Mouse (Mus musculus): ENCODE data around the gene Ccdc15. TPM values are rescaled to one million over a fixed set of nuclear protein-coding genes. Genes with fewer than 3 reads are reported as not detected.
"Not testable (repeated sequence)": the region's sequence is repeated elsewhere in the genome, so short reads cannot be mapped to it uniquely, and the experiment has no call there.

Gene Ccdc15
- total RNA-seq, 2 experiments from 2014 or later = 3.1 to 4.0 TPM

GRCm38 (mm10) chr9:37354485-37354884, 6.3 kb upstream of the Ccdc15 start:
- no peak for DNase-seq (ENCODE audit: low spot score in 2 of 2)

GRCm38 (mm10) chr9:37351266-37351665, 3.0 kb upstream of the Ccdc15 start:
- no peak for DNase-seq (ENCODE audit: low spot score in 2 of 2)

GRCm38 (mm10) chr9:37349050-37349449, 818 bp upstream of the Ccdc15 start:
- no peak for DNase-seq (ENCODE audit: low spot score in 2 of 2)

GRCm38 (mm10) chr9:37347184-37347987, 846 bp downstream of the Ccdc15 start:
- DNase-seq (ENCODE audit: low spot score in 2 of 2) = peak in 1 of 2 experiments; percentile 19

- no peak for DNase-seq (ENCODE audit: low spot score in 2 of 2)
Observed at GRCm38 (mm10) chr9:37345406-37345805, 2.8 kb downstream of the Ccdc15 start.

- DNase-seq (ENCODE audit: low spot score in 2 of 2) = no peak
Observed at GRCm38 (mm10) chr9:37329456-37329855, 18.8 kb downstream of the Ccdc15 start.

GRCm38 (mm10) chr9:37301720-37302119, 46.5 kb downstream of the Ccdc15 start:
- DNase-seq (ENCODE audit: low spot score in 2 of 2) = no peak

GRCm38 (mm10) chr9:37300501-37300900, 47.7 kb downstream of the Ccdc15 start:
- not testable (repeated sequence) for DNase-seq (ENCODE audit: low spot score in 2 of 2)

- DNase-seq (ENCODE audit: low spot score in 2 of 2) = no peak
Observed at GRCm38 (mm10) chr9:37295586-37295985, 52.6 kb downstream of the Ccdc15 start.

GRCm38 (mm10) chr9:37266622-37267021, 81.6 kb downstream of the Ccdc15 start:
- DNase-seq (ENCODE audit: low spot score in 2 of 2) = no peak

- peak; percentile 58 to 65 for DNase-seq (ENCODE audit: low spot score in 2 of 2)
Observed at GRCm38 (mm10) chr9:37255889-37256225, 92.4 kb downstream of the Ccdc15 start.

GRCm38 (mm10) chr9:37255149-37255888, 92.9 kb downstream of the Ccdc15 start, which contains the start of gene Slc37a2:
TSS of gene Slc37a2 (minus strand) at chr9:37255738.
- DNase-seq (ENCODE audit: low spot score in 2 of 2) = peak; percentile 53 to 73

GRCm38 (mm10) chr9:37254531-37255110, 93.6 kb downstream of the Ccdc15 start:
- no peak for DNase-seq (ENCODE audit: low spot score in 2 of 2)

- DNase-seq (ENCODE audit: low spot score in 2 of 2) = no peak
Observed at GRCm38 (mm10) chr9:37250631-37251030, 97.6 kb downstream of the Ccdc15 start.

GRCm38 (mm10) chr9:37249976-37250375, 98.3 kb downstream of the Ccdc15 start:
- no peak for DNase-seq (ENCODE audit: low spot score in 2 of 2)

GRCm38 (mm10) chr9:37248381-37248906, 99.8 kb downstream of the Ccdc15 start:
- no peak for DNase-seq (ENCODE audit: low spot score in 2 of 2)

GRCm38 (mm10) chr9:37247429-37247828, 100.8 kb downstream of the Ccdc15 start:
- peak in 1 of 2 experiments; percentile 44 for DNase-seq (ENCODE audit: low spot score in 2 of 2)

GRCm38 (mm10) chr9:37245810-37246209, 102.4 kb downstream of the Ccdc15 start:
- DNase-seq (ENCODE audit: low spot score in 2 of 2) = no peak

- no peak for DNase-seq (ENCODE audit: low spot score in 2 of 2)
Observed at GRCm38 (mm10) chr9:37245404-37245803, 102.8 kb downstream of the Ccdc15 start.

- DNase-seq (ENCODE audit: low spot score in 2 of 2) = no peak
Observed at GRCm38 (mm10) chr9:37244600-37244999, 103.6 kb downstream of the Ccdc15 start.

- DNase-seq (ENCODE audit: low spot score in 2 of 2) = no peak
Observed at GRCm38 (mm10) chr9:37242764-37243163, 105.5 kb downstream of the Ccdc15 start.
